Mouse (Mus musculus) liver, adult 2 months (tissue): ENCODE measurements around the gene Dzip1. TPM values are rescaled to one million over a fixed set of nuclear protein-coding genes. Genes with fewer than 3 reads are reported as not detected.

Source experiments
- DNase-seq: peaks from one replicate; pipeline ENCODE4 v3.0.0-alpha.2; 2011; ENCODE audit warnings: low read depth, low spot score; ENCODE audit errors: extremely low read depth
- H3K27ac ChIP-seq: fragments of 200-500 bp; replicated peaks from 2 replicates; pipeline ENCODE4 v1.5.1; 2012; ENCODE audit warnings: low read depth, mild to moderate bottlenecking, control low read depth, inconsistent platforms, low read length; ENCODE audit not compliant: insufficient read depth
- H3K27me3 ChIP-seq: fragments of 200-500 bp; 2 replicates; pipeline ENCODE4 v1.6.1; 2012; ENCODE audit warnings: mild to moderate bottlenecking, moderate library complexity, low read length, inconsistent platforms; ENCODE audit not compliant: control insufficient read depth, insufficient read depth
- H3K36me3 ChIP-seq: fragments of 200-500 bp; 2 replicates; pipeline ENCODE4 v1.6.1; 2012; ENCODE audit warnings: low read length, inconsistent platforms; ENCODE audit not compliant: control insufficient read depth, insufficient read depth
- H3K4me1 ChIP-seq: fragments of 200-500 bp; 2 replicates; pipeline ENCODE4 v1.6.1; 2011; ENCODE audit warnings: low read length; ENCODE audit not compliant: control insufficient read depth, insufficient read depth
- H3K4me3 ChIP-seq: fragments of 200-500 bp; 2 replicates; pipeline ENCODE4 v1.5.1; 2011; ENCODE audit warnings: low read depth, mild to moderate bottlenecking, control low read depth, low read length, moderate library complexity; ENCODE audit not compliant: insufficient read depth
- H3K79me2 ChIP-seq: fragments of 200-500 bp; 2 replicates; pipeline ENCODE4 v1.6.1; 2012; ENCODE audit warnings: inconsistent platforms, mild to moderate bottlenecking, low read length, moderate library complexity; ENCODE audit not compliant: control insufficient read depth, insufficient read depth
- H3K9ac ChIP-seq: fragments of 200-500 bp; 2 replicates; pipeline ENCODE4 v1.6.1; 2012; ENCODE audit warnings: low read depth, mild to moderate bottlenecking, control low read depth, inconsistent platforms, low read length
- CTCF ChIP-seq: fragments of 200-500 bp; IDR thresholded peaks from 2 replicates; pipeline ENCODE4 v1.5.1; 2011; ENCODE audit warnings: low read depth, low read length, control low read depth
- POLR2A ChIP-seq: fragments of 200-500 bp; IDR thresholded peaks from 2 replicates; pipeline ENCODE4 v1.6.1; 2011; ENCODE audit warnings: low read length, control low read depth; ENCODE audit not compliant: insufficient read depth; ENCODE audit errors: extremely low read depth
- WGBS: fragments of 180-500 bp; shearing (Covaris S2); methylation state at CpG from one replicate; pipeline ENCODE4 v1.1.7; 2018; 5-methylcytosine and 5-hydroxymethylcytosine counted together
- polyA plus RNA-seq: library from polyadenylated mRNA; depleted of rRNA; stranded (reverse); fragments of >200 nt; gene quantifications from 2 replicates; pipeline ENCODE4 v1.2.3, GENCODE M21; 2012
- total RNA-seq: library from RNA; depleted of rRNA; stranded (reverse); fragments of >200 nt; gene quantifications from 2 replicates; pipeline ENCODE4 v1.2.3, GENCODE M21; 2014

Gene Dzip1
- total and polyA plus RNA-seq, 2 experiments = 0.23 to 0.55 TPM

DNA sequence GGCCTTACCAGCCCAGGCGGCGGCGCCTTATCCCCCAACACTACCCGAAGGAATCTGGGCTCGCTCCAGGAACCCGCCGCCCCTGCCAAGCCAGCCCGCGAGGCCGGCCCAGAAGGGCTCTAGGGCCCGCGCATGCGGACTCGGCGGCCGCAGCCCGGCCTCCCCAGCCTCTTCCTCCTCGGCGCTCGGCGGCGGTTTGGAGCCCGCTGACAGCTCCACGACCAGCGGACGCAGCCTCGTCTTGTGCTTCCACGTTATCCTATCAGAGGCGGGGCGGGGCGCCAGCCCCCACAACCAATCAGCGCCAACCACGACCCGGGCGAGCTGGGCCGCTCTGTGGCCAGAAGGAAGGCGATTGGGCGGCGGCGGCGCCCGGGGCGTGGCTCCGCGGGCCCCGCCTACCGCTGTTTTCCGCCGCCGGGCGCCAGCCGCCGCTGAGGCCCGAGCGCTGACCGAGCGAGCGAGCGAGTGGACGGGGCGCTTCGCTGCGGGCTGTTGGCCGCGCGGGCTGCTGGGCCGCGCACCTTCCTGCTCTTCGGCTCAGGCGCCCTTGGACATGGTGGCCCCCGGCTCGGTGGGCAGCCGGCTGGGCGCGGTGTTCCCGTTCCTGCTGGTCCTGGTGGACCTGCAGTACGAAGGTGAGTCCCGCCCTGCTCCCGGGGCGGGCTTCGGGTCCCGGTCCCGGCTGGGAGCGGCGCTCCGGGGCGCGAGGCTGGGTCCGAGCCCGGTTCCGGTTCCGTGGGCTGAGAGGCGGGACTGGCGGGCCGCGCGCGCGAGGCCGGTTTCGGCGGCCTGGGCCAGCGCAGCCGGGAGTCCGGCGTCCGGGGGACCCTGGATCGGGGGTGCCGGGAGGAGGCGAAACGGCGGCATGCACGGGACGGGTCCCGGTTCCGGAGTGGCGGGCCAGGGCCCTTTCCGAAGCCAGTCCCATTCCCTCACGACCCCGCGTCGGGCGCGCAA lies 12.6 kb upstream of the Dzip1 start, which contains the start of gene Dnajc3:
Gene Dnajc3, plus strand, starts transcription at position 444 of the 960 bp plus-strand sequence.
- Histone ChIP-seq H3K4me3 (peak within 1 kb of the TSS; percentile 99), H3K4me1 (peaks cover 26% of the 10 kb centered on the region)

DNA sequence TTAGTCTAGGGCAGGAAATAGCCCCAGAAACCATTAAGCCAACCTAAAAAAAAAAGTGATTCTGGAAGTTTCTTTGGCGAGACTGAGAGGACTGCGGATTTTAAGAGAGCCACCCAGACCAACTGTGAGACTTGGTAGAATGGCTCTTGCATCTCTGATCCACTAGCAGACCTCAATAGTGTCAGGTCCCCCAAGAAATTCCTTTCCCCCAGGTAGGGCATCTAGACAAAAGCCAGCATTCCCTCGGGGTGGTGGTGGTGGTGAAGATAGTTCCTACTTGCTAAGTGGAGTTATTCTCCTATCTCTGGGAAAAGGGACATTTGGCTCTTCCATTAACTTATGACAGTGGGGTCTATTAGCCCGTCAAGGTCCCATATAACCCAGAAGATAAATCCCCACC lies 11.7 kb upstream of the Dzip1 start:
- Histone ChIP-seq H3K4me1 (peaks cover 21% of the 10 kb centered on the region), H3K27ac (peak overlapping the region; percentile 74), H3K36me3 (no peaks in the 10 kb centered on the region), H3K9ac (peak overlapping the region; percentile 68), H3K79me2 (peaks cover 16% of the 10 kb centered on the region; the same call in 1 of the 2 replicates), H3K27me3 (no peaks in the 10 kb centered on the region), H3K4me3 (peak overlapping the region; percentile 45)
- WGBS = 29% methylated on average over 4 of the region's 4 CpGs
- TF ChIP-seq CTCF (no peak), POLR2A (no peak)
- DNase-seq = no peak

More for the DNA sequence above, 12.6 kb upstream of the Dzip1 start, which contains the start of gene Dnajc3:
- peak within 1 kb of the TSS; percentile 100 for H3K9ac ChIP-seq
- peak within 1 kb of the TSS; percentile 100 for H3K27ac ChIP-seq
- peak; percentile 95 for TF ChIP-seq POLR2A
- no peak for TF ChIP-seq CTCF
- H3K36me3 ChIP-seq = no peaks in the 10 kb centered on the region
- peak; percentile 89 for DNase-seq
- no peaks in the 10 kb centered on the region for H3K27me3 ChIP-seq
- peaks cover 22% of the 10 kb centered on the region; the same call in 1 of the 2 replicates for H3K79me2 ChIP-seq
- under 1% methylated on average over 113 of the region's 124 CpGs for WGBS

DNA sequence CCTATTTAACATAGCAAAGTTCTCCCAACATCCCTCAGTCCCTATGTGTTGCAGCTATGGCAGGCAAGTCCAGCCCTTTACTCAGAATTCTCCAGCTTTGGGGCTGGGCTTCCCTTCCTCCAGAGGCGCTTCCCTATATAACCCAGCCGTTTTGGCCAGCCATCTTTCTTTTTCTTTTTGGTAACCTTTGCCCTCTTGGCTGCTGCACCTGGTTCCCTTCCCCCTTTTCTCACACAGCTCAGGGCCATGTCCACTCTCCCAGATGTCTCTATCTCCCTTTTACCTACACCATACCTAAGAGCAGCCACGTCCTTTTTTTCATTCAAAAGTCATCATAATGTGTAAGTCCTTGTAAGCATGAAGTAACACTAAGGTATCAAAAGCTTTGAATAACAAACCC lies 11.0 kb upstream of the Dzip1 start:
- no peaks in the 10 kb centered on the region for H3K27me3 ChIP-seq
- WGBS = 16% methylated on average over 3 of the region's 3 CpGs
- H3K9ac ChIP-seq = no peak overlapping the region
- H3K79me2 ChIP-seq = peaks cover 12% of the 10 kb centered on the region; the same call in 1 of the 2 replicates
- H3K36me3 ChIP-seq = no peaks in the 10 kb centered on the region
- TF ChIP-seq CTCF (no peak), POLR2A (no peak)
- H3K27ac ChIP-seq = no peak overlapping the region
- no peak overlapping the region for H3K4me3 ChIP-seq
- DNase-seq = peak; percentile 68
- H3K4me1 ChIP-seq = peaks cover 17% of the 10 kb centered on the region

DNA sequence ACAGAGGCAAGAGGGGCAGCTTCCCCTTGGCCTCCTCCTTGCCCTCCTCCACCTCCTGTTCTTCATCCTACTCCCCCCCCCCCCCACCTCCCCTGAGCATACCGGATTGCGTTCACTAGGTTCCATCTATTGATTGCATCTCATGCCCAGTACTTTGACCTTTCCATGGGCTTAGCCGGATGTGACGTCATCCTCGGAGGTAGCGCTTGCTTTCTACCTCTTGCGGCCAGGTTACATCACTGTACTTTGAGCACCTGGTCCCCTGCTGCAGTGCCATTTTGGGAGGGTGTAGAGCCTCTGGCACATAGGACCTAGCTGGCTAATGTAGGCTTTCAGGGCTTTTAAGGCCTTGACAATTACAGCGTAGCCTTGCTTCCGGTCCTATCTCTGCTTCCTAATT lies 9.4 kb upstream of the Dzip1 start:
- Histone ChIP-seq H3K4me1 (peaks cover 12% of the 10 kb centered on the region), H3K27ac (peak overlapping the region; percentile 59), H3K27me3 (no peaks in the 10 kb centered on the region), H3K36me3 (no peaks in the 10 kb centered on the region), H3K79me2 (peaks cover 9% of the 10 kb centered on the region; the same call in 1 of the 2 replicates), H3K9ac (no peak overlapping the region), H3K4me3 (no peak overlapping the region)
- no peak for TF ChIP-seq CTCF
- TF ChIP-seq POLR2A = no peak
- 23% methylated on average over 9 of the region's 9 CpGs for WGBS
- peak; percentile 87 for DNase-seq

DNA sequence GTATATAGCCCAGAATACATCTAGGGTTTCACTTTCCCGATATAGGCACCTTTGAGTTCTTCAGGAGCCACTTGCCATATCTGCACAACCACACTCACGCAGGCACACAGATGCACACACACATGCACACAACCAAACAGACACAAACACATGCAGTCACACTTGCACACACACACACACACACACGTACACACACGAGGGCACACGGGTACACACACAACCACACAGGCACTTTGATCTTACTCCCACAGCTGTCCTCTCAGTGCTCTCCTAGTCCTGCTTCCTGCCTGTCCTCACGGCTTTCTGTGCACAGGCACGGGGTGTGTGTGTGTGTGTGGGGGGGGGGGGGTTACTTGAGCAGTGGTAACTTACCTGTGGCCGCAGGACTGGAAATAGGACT lies 7.7 kb upstream of the Dzip1 start:
- DNase-seq = no peak
- H3K4me1 ChIP-seq = peaks cover 10% of the 10 kb centered on the region
- TF ChIP-seq CTCF (no peak), POLR2A (no peak)

More for the DNA sequence above, 7.7 kb upstream of the Dzip1 start:
- no peaks in the 10 kb centered on the region for H3K36me3 ChIP-seq
- no peak overlapping the region for H3K9ac ChIP-seq
- H3K79me2 ChIP-seq = peaks cover 2% of the 10 kb centered on the region; the same call in 1 of the 2 replicates
- H3K27me3 ChIP-seq = no peaks in the 10 kb centered on the region
- WGBS = 62% methylated on average over 8 of the region's 8 CpGs
- H3K4me3 ChIP-seq = no peak overlapping the region
- H3K27ac ChIP-seq = no peak overlapping the region
